Mouse (Mus musculus): ENCODE data around the gene Stxbp3. TPM values are rescaled to one million over a fixed set of nuclear protein-coding genes. Genes with fewer than 3 reads are reported as not detected.

The Stxbp3 gene
- polyA plus RNA-seq, 1 experiment from 2014 or later, result 16.7 TPM

- no peaks in the 10 kb centered on the region for H3K9me3 ChIP-seq (ENCODE audit: control insufficient read depth, low read length)
- WGBS, result 70% methylated on average over 6 of the region's 6 CpGs
- H3K9ac ChIP-seq (ENCODE audit: low read depth, low read length), result no peak overlapping the region
- no peaks in the 10 kb centered on the region for H3K27me3 ChIP-seq (replicated peaks; ENCODE audit: control insufficient read depth, insufficient read depth, low read length)
- H3K36me3 ChIP-seq (ENCODE audit: control insufficient read depth, insufficient read depth, low read length), result no peaks in the 10 kb centered on the region
- no peak for ATAC-seq
- no peak overlapping the region for H3K4me2 ChIP-seq (ENCODE audit: low read length)
- peaks cover 3% of the 10 kb centered on the region; the same call in 1 of the 2 replicates for H3K4me1 ChIP-seq (ENCODE audit: control insufficient read depth, insufficient read depth, low read depth, low read length)
- no peak overlapping the region for H3K4me3 ChIP-seq (ENCODE audit: low read length)
- H3K27ac ChIP-seq (ENCODE audit: low read depth, low read length), result no peak overlapping the region
Measured at GRCm38 (mm10) chr3:108782364-108782895, 57.9 kb downstream of the Stxbp3 start.

DNA sequence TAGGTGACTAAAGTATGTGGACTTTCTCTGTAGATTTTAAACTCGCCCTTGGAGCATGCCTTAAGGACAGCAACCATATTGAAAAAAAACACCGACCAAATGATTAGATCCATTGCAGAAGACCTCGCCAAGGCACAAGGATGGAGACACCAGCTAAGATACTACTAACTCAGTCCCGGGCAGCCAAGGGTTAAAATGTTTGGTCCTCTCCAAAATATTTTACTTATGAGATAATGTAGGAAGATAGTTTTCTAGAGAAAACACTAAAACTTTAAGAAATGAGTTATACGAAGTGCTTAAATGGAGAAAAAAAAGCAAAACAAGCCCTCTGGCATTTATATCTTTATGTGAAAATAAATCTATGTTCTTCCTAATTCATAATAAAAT, 58.4 kb downstream of the Stxbp3 start:
- Histone ChIP-seq H3K27me3 (replicated peaks; ENCODE audit: control insufficient read depth, insufficient read depth, low read length) (no peaks in the 10 kb centered on the region), H3K36me3 (ENCODE audit: control insufficient read depth, insufficient read depth, low read length) (no peaks in the 10 kb centered on the region), H3K4me1 (ENCODE audit: control insufficient read depth, insufficient read depth, low read depth, low read length) (peaks cover 3% of the 10 kb centered on the region; the same call in 1 of the 2 replicates), H3K9me3 (ENCODE audit: control insufficient read depth, low read length) (no peaks in the 10 kb centered on the region), H3K4me2 (ENCODE audit: low read length) (no peak overlapping the region), H3K27ac (ENCODE audit: low read depth, low read length) (no peak overlapping the region), H3K4me3 (ENCODE audit: low read length) (no peak overlapping the region), H3K9ac (ENCODE audit: low read depth, low read length) (no peak overlapping the region)
- WGBS, result 68% methylated on average over 5 of the region's 5 CpGs
- no peak for ATAC-seq

GRCm38 (mm10) chr3:108781238-108781883, 59.0 kb downstream of the Stxbp3 start:
- 58% methylated on average over 10 of the region's 10 CpGs for WGBS
- no peaks in the 10 kb centered on the region for H3K36me3 ChIP-seq (ENCODE audit: control insufficient read depth, insufficient read depth, low read length)
- no peak for ATAC-seq

DNA sequence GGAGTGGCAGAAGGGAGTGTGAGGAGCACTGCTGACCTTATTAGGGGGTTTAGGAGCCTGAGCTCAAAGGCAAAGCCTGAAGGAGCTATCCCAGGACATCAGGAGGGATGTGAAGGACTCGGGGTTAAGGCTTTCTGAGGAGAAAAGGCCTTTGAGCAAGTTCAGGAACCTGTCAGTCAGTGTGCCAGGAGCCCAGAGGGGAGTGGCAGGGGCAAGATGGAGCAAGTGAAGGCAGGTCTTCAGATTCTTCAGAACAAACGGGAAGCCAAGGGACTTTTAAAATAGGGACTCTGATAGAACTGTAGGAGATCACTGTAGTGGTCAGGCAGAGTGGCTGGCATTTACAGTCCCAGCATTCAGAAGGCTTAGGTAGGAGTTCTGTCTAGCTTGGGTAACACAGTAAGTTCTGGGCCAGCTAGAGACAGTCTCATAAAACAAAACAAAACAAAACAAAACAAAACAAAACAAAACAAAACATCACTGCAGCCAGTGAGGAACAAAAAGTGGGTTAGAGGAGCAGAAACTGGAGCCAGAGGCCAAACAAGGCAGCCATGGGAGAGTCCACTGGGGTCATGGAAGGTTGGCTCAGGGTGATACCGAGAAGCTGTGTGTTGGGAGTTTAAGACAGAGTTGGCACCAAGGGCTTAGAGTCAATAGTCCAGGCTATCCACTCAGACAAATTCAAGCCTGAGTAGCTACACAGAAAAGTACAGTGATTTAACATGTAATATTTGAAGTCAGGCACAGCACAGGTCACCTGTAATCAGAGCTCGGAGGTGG, 61.4 kb downstream of the Stxbp3 start:
- Histone ChIP-seq H3K36me3 (ENCODE audit: control insufficient read depth, insufficient read depth, low read length) (no peaks in the 10 kb centered on the region), H3K4me2 (ENCODE audit: low read length) (no peak overlapping the region), H3K4me1 (ENCODE audit: control insufficient read depth, insufficient read depth, low read depth, low read length) (peaks cover 3% of the 10 kb centered on the region; the same call in 1 of the 2 replicates), H3K27me3 (replicated peaks; ENCODE audit: control insufficient read depth, insufficient read depth, low read length) (no peaks in the 10 kb centered on the region), H3K27ac (ENCODE audit: low read depth, low read length) (no peak overlapping the region), H3K4me3 (ENCODE audit: low read length) (no peak overlapping the region), H3K9me3 (ENCODE audit: control insufficient read depth, low read length) (no peaks in the 10 kb centered on the region), H3K9ac (ENCODE audit: low read depth, low read length) (no peak overlapping the region)
- WGBS, result 73% methylated on average over 4 of the region's 4 CpGs
- no peak for ATAC-seq

More at GRCm38 (mm10) chr3:108781238-108781883, 59.0 kb downstream of the Stxbp3 start:
- Histone ChIP-seq H3K27ac (ENCODE audit: low read depth, low read length) (no peak overlapping the region), H3K4me2 (ENCODE audit: low read length) (no peak overlapping the region), H3K27me3 (replicated peaks; ENCODE audit: control insufficient read depth, insufficient read depth, low read length) (no peaks in the 10 kb centered on the region), H3K9me3 (ENCODE audit: control insufficient read depth, low read length) (no peaks in the 10 kb centered on the region), H3K9ac (ENCODE audit: low read depth, low read length) (no peak overlapping the region), H3K4me3 (ENCODE audit: low read length) (no peak overlapping the region), H3K4me1 (ENCODE audit: control insufficient read depth, insufficient read depth, low read depth, low read length) (peaks cover 3% of the 10 kb centered on the region; the same call in 1 of the 2 replicates)

DNA sequence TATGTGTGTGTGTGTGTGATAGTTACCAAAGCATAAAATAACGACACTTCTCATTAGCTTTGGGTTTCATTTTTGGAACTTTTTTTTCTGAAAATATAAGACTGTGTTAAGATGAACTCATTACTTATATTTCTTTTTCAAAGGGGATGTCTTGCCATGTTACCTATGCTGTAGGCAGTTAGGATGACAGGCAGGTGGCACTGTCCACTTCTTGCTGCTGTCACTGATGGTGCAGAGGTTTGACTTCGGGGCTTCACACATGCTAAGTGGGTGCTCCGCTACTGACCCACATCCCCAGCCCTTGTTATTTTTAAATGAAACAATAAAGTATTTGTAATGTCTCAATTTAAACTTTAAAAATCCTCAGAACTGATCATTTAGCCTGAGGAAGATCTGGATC, 67.5 kb downstream of the Stxbp3 start:
- Histone ChIP-seq H3K4me3 (ENCODE audit: low read length) (no peak overlapping the region), H3K4me2 (ENCODE audit: low read length) (no peak overlapping the region), H3K27me3 (replicated peaks; ENCODE audit: control insufficient read depth, insufficient read depth, low read length) (no peaks in the 10 kb centered on the region), H3K4me1 (ENCODE audit: control insufficient read depth, insufficient read depth, low read depth, low read length) (no peaks in the 10 kb centered on the region), H3K9ac (ENCODE audit: low read depth, low read length) (no peak overlapping the region), H3K9me3 (ENCODE audit: control insufficient read depth, low read length) (no peaks in the 10 kb centered on the region), H3K27ac (ENCODE audit: low read depth, low read length) (no peak overlapping the region), H3K36me3 (ENCODE audit: control insufficient read depth, insufficient read depth, low read length) (no peaks in the 10 kb centered on the region)
- ATAC-seq, result no peak
- WGBS, result 81% methylated on average over 3 of the region's 3 CpGs

DNA sequence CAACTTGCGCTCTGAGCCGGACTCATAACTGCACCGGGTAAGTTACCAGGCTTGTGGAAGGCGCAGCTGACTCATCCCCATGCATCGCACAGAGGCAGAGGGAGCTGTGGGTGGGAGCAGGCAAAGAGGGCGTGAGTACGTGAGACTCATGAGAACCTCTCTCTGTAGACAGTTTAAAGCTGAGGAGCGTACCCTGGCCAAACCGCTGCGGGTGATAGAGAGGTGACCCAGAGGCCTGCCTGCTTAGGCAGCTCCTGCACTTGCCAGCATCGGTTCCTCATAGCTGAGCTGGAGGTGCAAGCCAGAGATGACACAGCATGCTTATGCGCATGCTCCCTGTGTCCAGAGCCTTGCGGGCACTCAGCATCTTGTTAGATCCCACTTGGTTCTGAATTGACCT, 68.1 kb downstream of the Stxbp3 start:
- Histone ChIP-seq H3K9ac (ENCODE audit: low read depth, low read length) (no peak overlapping the region), H3K4me2 (ENCODE audit: low read length) (no peak overlapping the region), H3K4me1 (ENCODE audit: control insufficient read depth, insufficient read depth, low read depth, low read length) (no peaks in the 10 kb centered on the region), H3K36me3 (ENCODE audit: control insufficient read depth, insufficient read depth, low read length) (no peaks in the 10 kb centered on the region), H3K4me3 (ENCODE audit: low read length) (no peak overlapping the region), H3K27ac (ENCODE audit: low read depth, low read length) (no peak overlapping the region), H3K9me3 (ENCODE audit: control insufficient read depth, low read length) (no peaks in the 10 kb centered on the region), H3K27me3 (replicated peaks; ENCODE audit: control insufficient read depth, insufficient read depth, low read length) (no peaks in the 10 kb centered on the region)
- 87% methylated on average over 13 of the region's 13 CpGs for WGBS
- no peak for ATAC-seq

- peak; percentile 79 for ATAC-seq
- H3K9ac ChIP-seq (ENCODE audit: low read depth, low read length), result no peak overlapping the region
- H3K9me3 ChIP-seq (ENCODE audit: control insufficient read depth, low read length), result no peaks in the 10 kb centered on the region
- H3K4me3 ChIP-seq (ENCODE audit: low read length), result no peak overlapping the region
- H3K27me3 ChIP-seq (replicated peaks; ENCODE audit: control insufficient read depth, insufficient read depth, low read length), result no peaks in the 10 kb centered on the region
- no peak overlapping the region for H3K4me2 ChIP-seq (ENCODE audit: low read length)
- 33% methylated on average over 6 of the region's 6 CpGs for WGBS
- no peaks in the 10 kb centered on the region for H3K4me1 ChIP-seq (ENCODE audit: control insufficient read depth, insufficient read depth, low read depth, low read length)
- no peak overlapping the region for H3K27ac ChIP-seq (ENCODE audit: low read depth, low read length)
- H3K36me3 ChIP-seq (ENCODE audit: control insufficient read depth, insufficient read depth, low read length), result no peaks in the 10 kb centered on the region
Measured at GRCm38 (mm10) chr3:108770725-108771368, 69.5 kb downstream of the Stxbp3 start.

- no peaks in the 10 kb centered on the region for H3K4me1 ChIP-seq (ENCODE audit: control insufficient read depth, insufficient read depth, low read depth, low read length)
- H3K27me3 ChIP-seq (replicated peaks; ENCODE audit: control insufficient read depth, insufficient read depth, low read length), result no peaks in the 10 kb centered on the region
- H3K9ac ChIP-seq (ENCODE audit: low read depth, low read length), result no peak overlapping the region
- H3K4me3 ChIP-seq (ENCODE audit: low read length), result no peak overlapping the region
- no peak overlapping the region for H3K27ac ChIP-seq (ENCODE audit: low read depth, low read length)
- ATAC-seq, result no peak
- no peak overlapping the region for H3K4me2 ChIP-seq (ENCODE audit: low read length)
- WGBS, result 85% methylated on average over 6 of the region's 6 CpGs
- H3K9me3 ChIP-seq (ENCODE audit: control insufficient read depth, low read length), result no peaks in the 10 kb centered on the region
- H3K36me3 ChIP-seq (ENCODE audit: control insufficient read depth, insufficient read depth, low read length), result no peaks in the 10 kb centered on the region
Measured at GRCm38 (mm10) chr3:108769547-108769946, 70.8 kb downstream of the Stxbp3 start.

GRCm38 (mm10) chr3:108767416-108767815, 72.9 kb downstream of the Stxbp3 start:
- Histone ChIP-seq H3K4me1 (ENCODE audit: control insufficient read depth, insufficient read depth, low read depth, low read length) (no peaks in the 10 kb centered on the region), H3K27me3 (replicated peaks; ENCODE audit: control insufficient read depth, insufficient read depth, low read length) (no peaks in the 10 kb centered on the region), H3K27ac (ENCODE audit: low read depth, low read length) (no peak overlapping the region), H3K4me2 (ENCODE audit: low read length) (no peak overlapping the region), H3K36me3 (ENCODE audit: control insufficient read depth, insufficient read depth, low read length) (no peaks in the 10 kb centered on the region), H3K9me3 (ENCODE audit: control insufficient read depth, low read length) (no peaks in the 10 kb centered on the region), H3K4me3 (ENCODE audit: low read length) (no peak overlapping the region), H3K9ac (ENCODE audit: low read depth, low read length) (no peak overlapping the region)
- no peak for ATAC-seq
- 85% methylated on average over 10 of the region's 10 CpGs for WGBS

Data from hindbrain, embryonic 16.5 days (tissue).